Mouse (Mus musculus): ENCODE measurements around the gene Rassf3.

GRCm38 (mm10) chr10:121499063-121499462 is 22.9 kb upstream of the Rassf3 start:
- TF ChIP-seq CTCF (IDR thresholded peaks at IDR 0.05; ENCODE audit: low read depth, low read length), result no peak
- TF ChIP-seq POLR2A (IDR thresholded peaks at IDR 0.05; ENCODE audit: extremely low read depth, insufficient read depth, low read length), result no peak
